Mouse (Mus musculus): ENCODE measurements at regions not wholly inside any gene's neighbourhood (a gene's known extent, or its start where the extent isn't known, plus 50 kb on each side); places are given as distances from the start of the nearest gene placed in this dataset.

GRCm38 (mm10) chr1:63929362-63930125 is 160.5 kb upstream of the 4933402D24Rik start:
- TF ChIP-seq POLR2A (IDR thresholded peaks at IDR 0.05; ENCODE audit: insufficient read depth, low read length) (no peak), CTCF (IDR thresholded peaks at IDR 0.05; ENCODE audit: low read depth, low read length) (no peak), EP300 (IDR thresholded peaks at IDR 0.05; ENCODE audit: insufficient read depth, low read depth, low read length) (no peak)

Measured in ES-Bruce4 (cell line).